Mouse (Mus musculus) yolk sac, embryonic 10.5 days (tissue): Measurements from ENCODE around the gene Olfr592.
"Not testable (repeated sequence)": the region's sequence is repeated elsewhere in the genome, so short reads cannot be mapped to it uniquely, and the experiment has no call there.

Source experiments
- DNase-seq: peaks from one replicate; pipeline ENCODE4 v3.0.0-alpha.2; 2017; ENCODE audit warnings: low spot score

The Olfr592 gene

DNA sequence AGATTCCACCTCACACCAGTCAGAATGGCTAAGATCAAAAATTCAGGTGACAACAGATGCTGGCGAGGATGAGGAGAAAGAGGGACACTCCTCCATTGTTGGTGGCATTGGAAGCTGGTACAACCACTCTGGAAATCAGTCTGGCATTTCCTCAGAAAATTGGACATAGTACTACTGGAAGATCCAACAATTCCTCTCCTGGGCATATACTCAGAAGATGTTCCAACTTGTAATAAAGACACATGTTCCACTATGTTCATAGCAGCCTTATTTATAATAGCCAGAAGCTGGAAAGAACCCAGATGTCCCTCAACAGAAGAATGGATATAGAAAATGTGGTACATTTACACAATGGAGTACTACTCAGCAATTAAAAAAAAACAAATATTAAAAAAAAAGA is at the start of gene Olfr592:
TSS of gene Olfr592 (plus strand) at position 301 of the 400 bp plus-strand sequence.
- not testable (repeated sequence) for DNase-seq

DNA sequence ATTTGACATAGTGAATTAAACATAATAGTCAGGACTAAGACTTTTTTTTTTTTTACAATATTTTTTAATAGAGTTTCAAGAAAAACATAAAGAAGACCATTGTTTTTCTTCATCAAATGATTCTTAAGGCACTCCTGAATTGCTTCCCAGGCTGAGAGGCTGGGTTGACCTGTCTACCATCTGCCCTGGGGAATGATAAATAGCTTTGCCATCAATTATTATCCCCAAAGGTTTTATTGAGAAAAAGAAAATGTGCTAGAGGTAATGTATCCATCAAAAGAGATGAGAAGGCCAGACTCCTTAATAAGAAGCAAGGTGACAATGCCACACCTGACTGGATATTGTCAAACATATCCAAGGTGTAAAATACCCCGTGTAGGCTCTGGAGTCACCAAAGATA is 44.0 kb upstream of the Olfr592 start, which contains the start of gene Olfr588-ps1:
TSS of gene Olfr588-ps1 (plus strand) at position 301 of the 400 bp plus-strand sequence.
- no peak for DNase-seq

DNA sequence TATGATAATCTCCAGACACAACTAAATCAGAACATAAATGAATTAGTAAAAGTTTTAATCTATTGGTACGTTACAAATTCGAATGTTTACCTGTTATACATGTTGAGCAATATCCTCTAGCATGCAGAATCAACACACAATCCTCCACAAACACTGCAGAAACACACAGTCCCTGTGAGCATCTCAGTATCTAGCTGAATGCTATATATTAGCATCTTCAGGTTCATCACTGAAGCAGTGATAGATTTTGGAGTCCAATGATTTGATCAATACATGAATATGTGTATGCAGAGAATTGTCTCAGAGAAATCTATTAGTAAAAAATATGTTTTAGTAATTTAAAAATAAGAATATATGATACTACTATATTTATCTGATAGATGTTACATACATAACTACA is 28.3 kb upstream of the Olfr592 start, which contains the start of gene Olfr589:
TSS of gene Olfr589 (minus strand) at position 101 of the 400 bp plus-strand sequence.
- no peak for DNase-seq

DNA sequence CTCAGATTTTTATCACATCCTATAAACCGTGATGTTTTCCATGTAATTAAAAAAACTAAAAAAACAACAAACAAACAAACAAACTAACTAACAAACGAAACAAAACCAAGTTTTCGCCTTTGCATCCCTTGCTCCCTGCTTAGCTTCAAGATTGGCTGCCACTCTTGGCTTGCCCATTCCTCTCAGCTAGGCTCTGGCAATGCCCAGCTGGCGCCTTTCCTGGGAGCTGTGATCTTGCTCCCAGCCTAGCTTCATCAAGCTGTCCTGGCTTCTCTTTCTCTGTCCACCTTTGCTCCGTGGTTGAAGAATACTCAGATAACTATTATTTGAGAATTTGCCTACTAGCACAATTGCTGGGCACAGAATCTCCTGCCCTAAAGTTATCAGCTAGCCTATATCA is 14.9 kb upstream of the Olfr592 start:
- no peak for DNase-seq

DNA sequence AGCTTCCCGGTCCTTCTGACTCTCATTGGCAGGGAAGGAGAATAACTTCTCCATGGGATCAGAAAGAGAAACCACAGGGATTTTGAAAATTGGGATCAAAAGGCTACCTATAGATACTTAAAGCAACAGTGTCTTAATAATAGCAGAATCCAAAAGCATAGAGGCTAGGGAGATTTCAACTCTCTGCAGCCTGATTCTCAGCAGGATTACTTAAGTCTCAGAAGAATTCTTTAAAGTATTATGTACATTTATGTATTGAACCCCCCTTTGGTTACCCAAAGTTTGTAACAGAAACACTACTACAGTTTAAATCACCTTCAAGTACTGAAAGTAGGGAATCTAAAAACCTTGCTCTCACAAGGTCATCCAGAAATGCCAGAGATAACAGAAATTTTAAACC is 6.4 kb upstream of the Olfr592 start, which contains the start of gene Olfr591:
TSS of gene Olfr591 (minus strand) at position 101 of the 400 bp plus-strand sequence.
- no peak for DNase-seq

DNA sequence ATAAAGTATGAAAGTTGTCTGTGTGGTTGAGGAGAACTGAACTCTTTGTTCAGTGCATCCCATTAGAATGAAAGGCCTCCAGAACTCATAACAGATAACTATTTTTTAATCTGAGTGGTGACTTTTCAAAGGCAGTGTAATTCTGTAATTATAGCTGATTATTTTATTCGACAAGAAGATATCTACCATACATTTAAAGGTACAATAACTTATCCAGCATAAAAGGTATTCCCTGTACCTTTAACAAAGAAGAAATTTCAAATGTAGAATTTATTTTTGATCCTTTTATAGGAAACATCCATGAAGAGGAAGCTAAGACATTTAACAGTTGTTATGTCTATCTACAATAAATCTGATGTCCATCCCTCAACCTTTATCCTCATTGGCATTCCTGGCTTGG is 27.0 kb downstream of the Olfr592 start, which contains the start of gene Olfr593:
TSS of gene Olfr593 (plus strand) at position 301 of the 400 bp plus-strand sequence.
- DNase-seq: no peak

DNA sequence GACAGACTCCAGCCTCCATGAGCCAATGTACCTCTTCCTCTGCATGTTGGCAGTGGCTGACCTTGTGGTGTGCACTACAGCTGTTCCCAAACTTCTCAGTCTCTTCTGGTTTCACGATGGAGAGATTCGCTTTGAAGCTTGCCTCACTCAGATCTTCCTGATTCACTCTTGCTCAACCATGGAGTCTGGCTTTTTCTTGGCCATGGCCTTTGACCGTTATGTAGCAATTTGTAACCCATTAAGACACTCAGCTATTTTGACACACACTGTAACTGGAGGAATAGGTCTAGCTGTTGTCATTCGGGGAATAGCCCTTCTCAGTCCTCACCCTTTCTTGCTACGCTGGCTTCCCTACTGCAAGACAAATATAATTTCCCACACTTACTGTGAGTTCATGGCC is 27.4 kb downstream of the Olfr592 start:
- DNase-seq: not testable (repeated sequence)

DNA sequence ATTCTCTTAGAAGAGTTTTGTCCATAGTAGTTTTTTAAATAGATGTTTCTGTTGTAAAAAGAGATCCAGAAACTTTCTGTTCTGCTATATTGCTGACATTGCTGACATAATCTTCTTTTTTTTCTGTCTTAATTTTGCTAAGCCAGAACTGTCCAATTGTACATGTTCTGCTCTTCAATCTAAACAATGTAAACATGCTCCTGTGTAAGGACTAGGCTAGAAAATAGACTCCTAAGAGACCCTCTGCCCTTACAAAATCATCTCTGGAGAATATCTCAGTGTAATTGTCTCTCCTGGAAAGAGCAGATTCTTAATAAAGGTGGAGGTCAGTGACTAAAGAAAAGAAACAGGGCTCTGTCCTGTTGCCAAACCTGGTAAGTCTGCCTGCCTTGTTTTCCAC is 32.1 kb downstream of the Olfr592 start, which contains the start of gene Olfr594:
TSS of gene Olfr594 (plus strand) at position 301 of the 400 bp plus-strand sequence.
- DNase-seq: no peak
